In the genomic region with DNA sequence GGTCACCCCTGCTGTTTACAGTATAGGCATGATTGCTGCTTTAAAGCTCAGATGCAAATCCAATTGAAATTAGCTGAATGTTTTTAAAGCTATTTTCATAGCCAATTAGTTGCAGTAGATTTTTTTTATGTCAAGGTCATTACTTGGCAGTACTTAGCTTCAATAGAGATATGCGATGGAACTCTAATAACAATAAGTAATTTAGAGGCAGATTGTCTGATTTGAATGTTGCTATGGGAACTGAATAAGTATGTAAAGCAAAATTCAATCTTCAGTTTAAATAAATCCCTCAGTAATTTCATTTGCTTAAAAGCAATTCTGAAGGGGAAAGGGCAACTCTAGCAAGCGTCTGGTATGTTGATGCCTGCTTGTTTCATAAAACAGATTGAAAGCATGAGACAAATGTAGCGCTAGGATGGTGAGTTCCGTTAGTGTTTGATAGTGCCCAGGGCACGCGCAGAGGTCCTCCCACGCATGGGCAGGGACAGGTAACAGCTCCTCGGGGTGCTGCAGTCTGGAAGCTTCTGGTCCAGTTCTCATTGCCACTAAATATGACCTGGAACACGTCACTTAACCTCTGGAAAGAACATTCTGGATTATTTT, we compare ENCODE assay signal across 21 mouse cellular contexts. TPM values are rescaled to one million over a fixed set of nuclear protein-coding genes. Genes with fewer than 3 reads are reported as not detected.
DNase-seq lines count a peak whose midpoint lies in the region; ATAC-seq and TF ChIP-seq lines count a peak whose summit lies in the region.
"Had no signal": no experiment of that assay in that cellular context is flagged by ENCODE, and none has a peak within 500 bp of the region (broad histone marks: within the 10 kb centered on the region; RNA-seq: fewer than 3 reads in every experiment).

No protein-coding gene starts in this region.

- WGBS in forebrain, embryonic 15.5 days = 76% methylated on average over 9 of the region's 9 CpGs
- 88% methylated on average over 9 of the region's 9 CpGs for WGBS in forebrain, embryonic 11.5 days
- WGBS in forebrain, postnatal 0 days = 69% methylated on average over 9 of the region's 9 CpGs

- TF ChIP-seq CTCF in layer of hippocampus, adult 2 months (conservative IDR thresholded peaks at IDR 0.05) = no peak
- TF ChIP-seq CTCF in brain, embryonic 14.5 days (IDR thresholded peaks at IDR 0.05; ENCODE audit: borderline replicate concordance, extremely low read depth, insufficient read depth, insufficient read length) = no peak
- no peak for TF ChIP-seq CTCF in forebrain, postnatal 0 days (IDR thresholded peaks at IDR 0.05; ENCODE audit: low read depth)

- peaks cover 72% of the 10 kb centered on the region for H3K36me3 ChIP-seq in forebrain, embryonic 15.5 days
- peaks cover 6% of the 10 kb centered on the region; the same call in 1 of the 2 replicates for H3K36me3 ChIP-seq in forebrain, embryonic 11.5 days (ENCODE audit: control insufficient read depth, insufficient read depth, low read length)
- peaks cover 46% of the 10 kb centered on the region for H3K36me3 ChIP-seq in forebrain, postnatal 0 days (ENCODE audit: insufficient read depth)

- peak; percentile 55; the same call in 1 of the 2 replicates for ATAC-seq in forebrain, embryonic 15.5 days (replicated peaks)
- no peak for ATAC-seq in forebrain, embryonic 11.5 days (replicated peaks; ENCODE audit: low FRiP score)
- ATAC-seq in forebrain, postnatal 0 days = peak; percentile 60; the same call in 1 of the 2 replicates
- ATAC-seq: activated CD4-positive, CD25-positive, alpha-beta regulatory T cell, adult 4 months; inflammation-experienced regulatory T-cells, adult 6 months; intestine, postnatal 0 days; Patski had no signal

- no peak overlapping the region for H3K9ac ChIP-seq in forebrain, embryonic 15.5 days (replicated peaks)
- H3K9ac ChIP-seq in forebrain, embryonic 11.5 days (ENCODE audit: low read length) = no peak overlapping the region
- H3K9ac ChIP-seq in forebrain, postnatal 0 days = no peak overlapping the region
- H3K9ac ChIP-seq: heart, embryonic 13.5 days; hindbrain, embryonic 15.5 days had no signal

- peak overlapping the region; percentile 60 for H3K27ac ChIP-seq in forebrain, embryonic 15.5 days (replicated peaks)
- no peak overlapping the region for H3K27ac ChIP-seq in forebrain, embryonic 11.5 days (ENCODE audit: low read depth, low read length)
- peak overlapping the region; percentile 71 for H3K27ac ChIP-seq in layer of hippocampus, adult 2 months
- H3K27ac ChIP-seq in forebrain, postnatal 0 days (ENCODE audit: low read depth, low read length) = peak overlapping the region; percentile 42; the same call in 1 of the 2 replicates
- H3K27ac ChIP-seq: embryonic facial prominence, embryonic 10.5 days; gastrocnemius, adult 2 months; heart, embryonic 13.5 days; hindbrain, embryonic 15.5 days had no signal

- peaks cover 7% of the 10 kb centered on the region; the same call in 1 of the 2 replicates for H3K4me1 ChIP-seq in forebrain, embryonic 15.5 days
- no peaks in the 10 kb centered on the region for H3K4me1 ChIP-seq in forebrain, embryonic 11.5 days (replicated peaks; ENCODE audit: control insufficient read depth, insufficient read depth, low read length)
- H3K4me1 ChIP-seq in forebrain, postnatal 0 days (ENCODE audit: insufficient read depth) = no peaks in the 10 kb centered on the region
- H3K4me1 ChIP-seq: embryonic facial prominence, embryonic 10.5 days; heart, embryonic 13.5 days; hindbrain, embryonic 15.5 days had no signal

- no peak for TF ChIP-seq POLR2A in brain, embryonic 14.5 days (IDR thresholded peaks at IDR 0.05; ENCODE audit: borderline replicate concordance, extremely low read depth, insufficient read depth, insufficient read length, poor library complexity, severe bottlenecking)

- H3K4me3 ChIP-seq in forebrain, embryonic 15.5 days = no peak overlapping the region
- no peak overlapping the region for H3K4me3 ChIP-seq in forebrain, embryonic 11.5 days (ENCODE audit: low read depth, low read length)
- H3K4me3 ChIP-seq in layer of hippocampus, adult 2 months = no peak overlapping the region
- H3K4me3 ChIP-seq in forebrain, postnatal 0 days (ENCODE audit: low read depth, low read length) = no peak overlapping the region
- H3K4me3 ChIP-seq: embryonic facial prominence, embryonic 10.5 days; gastrocnemius, adult 2 months; heart, embryonic 13.5 days; hindbrain, embryonic 15.5 days had no signal

- no peaks in the 10 kb centered on the region for H3K27me3 ChIP-seq in forebrain, embryonic 15.5 days
- no peaks in the 10 kb centered on the region for H3K27me3 ChIP-seq in forebrain, embryonic 11.5 days (ENCODE audit: control insufficient read depth, insufficient read depth, low read length)
- no peaks in the 10 kb centered on the region for H3K27me3 ChIP-seq in forebrain, postnatal 0 days (ENCODE audit: insufficient read depth, low read length)
- H3K27me3 ChIP-seq: CH12.LX; heart, embryonic 13.5 days; hindbrain, embryonic 15.5 days; Patski had no signal

- no peaks in the 10 kb centered on the region for H3K9me3 ChIP-seq in forebrain, embryonic 15.5 days
- no peaks in the 10 kb centered on the region for H3K9me3 ChIP-seq in forebrain, embryonic 11.5 days (ENCODE audit: control insufficient read depth, low read length)
- H3K9me3 ChIP-seq in forebrain, postnatal 0 days (ENCODE audit: low read length) = no peaks in the 10 kb centered on the region
- H3K9me3 ChIP-seq: embryonic facial prominence, embryonic 10.5 days; heart, embryonic 13.5 days; hindbrain, embryonic 15.5 days had no signal

- no peak for DNase-seq in forebrain, embryonic 11.5 days (ENCODE audit: low spot score)
- DNase-seq in layer of hippocampus, adult 2 months (ENCODE audit: low spot score in 2 of 2) = no peak
- no peak for DNase-seq in layer of hippocampus, adult 11-12 months (ENCODE audit: low spot score)
- DNase-seq in brain, embryonic 14.5 days (ENCODE audit: low read depth) = peak; percentile 64
- DNase-seq in forebrain, postnatal 0 days = peak; percentile 15
- no peak for DNase-seq in cerebellum, adult 8-10 months
- DNase-seq: adrenal gland, postnatal 14 days; cerebellum, adult 18-20 months; cerebellum, postnatal 10 days; gastrocnemius, adult 2 months; gastrocnemius, postnatal 25 days; heart, postnatal 4 days had no signal

- no peak overlapping the region for H3K4me2 ChIP-seq in forebrain, embryonic 15.5 days (replicated peaks)
- H3K4me2 ChIP-seq in forebrain, embryonic 11.5 days (ENCODE audit: low read depth, low read length, severe bottlenecking) = no peak overlapping the region
- no peak overlapping the region for H3K4me2 ChIP-seq in forebrain, postnatal 0 days (ENCODE audit: low read depth)
- H3K4me2 ChIP-seq: heart, embryonic 13.5 days; hindbrain, embryonic 15.5 days had no signal

RNA-seq across cellular contexts. Expression of a gene that starts 38.3 kb away (rescaled TPM):
- 59.0 and 60.4 TPM in 2 replicates for polyA plus RNA-seq in forebrain, embryonic 15.5 days (2015; fragmentation: Nextera tagmentation; extraction: Ambion mirVana)
- polyA plus RNA-seq in forebrain, embryonic 11.5 days (2014; fragmentation: Nextera tagmentation; extraction: Ambion mirVana) = 42.2 and 42.8 TPM in 2 replicates
- 10 to 100 TPM; 53.8 to 62.9 TPM for total RNA-seq in layer of hippocampus, adult 2 months (2021)
- 49.5 and 54.6 TPM in 2 replicates for polyA plus RNA-seq in brain, embryonic 14.5 days (2012; rRNA removed)
- total RNA-seq in forebrain, postnatal 0 days (2014; rRNA removed) = 48.3 and 57.2 TPM in 2 replicates
- polyA plus RNA-seq in forebrain, postnatal 0 days (2015; fragmentation: Nextera tagmentation; extraction: Ambion mirVana) = 39.4 and 49.6 TPM in 2 replicates

RNA-seq across cellular contexts. Expression of a gene that starts 53.7 kb away (rescaled TPM):
- 0.11 and 0.13 TPM in 2 replicates for polyA plus RNA-seq in forebrain, embryonic 15.5 days (2015; fragmentation: Nextera tagmentation; extraction: Ambion mirVana)
- 0.21 TPM in 1 of 2 replicates, not detected in the other for polyA plus RNA-seq in forebrain, embryonic 11.5 days (2014; fragmentation: Nextera tagmentation; extraction: Ambion mirVana)
- total RNA-seq in layer of hippocampus, adult 2 months (2021) = under 1 TPM; 0.39 to 0.44 TPM
- 0.08 and 0.11 TPM in 2 replicates for polyA plus RNA-seq in brain, embryonic 14.5 days (2012; rRNA removed)
- 0.19 and 0.23 TPM in 2 replicates for total RNA-seq in forebrain, postnatal 0 days (2014; rRNA removed)
- 0.15 and 0.21 TPM in 2 replicates for polyA plus RNA-seq in forebrain, postnatal 0 days (2015; fragmentation: Nextera tagmentation; extraction: Ambion mirVana)
- total RNA-seq: gastrocnemius, adult 2 months; gastrocnemius, postnatal 25 days had no signal
- polyA plus RNA-seq: heart, embryonic 13.5 days; hindbrain, embryonic 15.5 days; Patski had no signal

RNA-seq across cellular contexts. Expression of a gene that starts 53.9 kb away (rescaled TPM):
- polyA plus RNA-seq in forebrain, embryonic 15.5 days (2015; fragmentation: Nextera tagmentation; extraction: Ambion mirVana) = 10.4 and 12.0 TPM in 2 replicates
- polyA plus RNA-seq in forebrain, embryonic 11.5 days (2014; fragmentation: Nextera tagmentation; extraction: Ambion mirVana) = 14.7 and 15.2 TPM in 2 replicates
- total RNA-seq in layer of hippocampus, adult 2 months (2021) = 10 to 100 TPM; 22.9 to 23.7 TPM
- polyA plus RNA-seq in brain, embryonic 14.5 days (2012; rRNA removed) = 14.7 and 16.7 TPM in 2 replicates
- 16.5 and 21.9 TPM in 2 replicates for total RNA-seq in forebrain, postnatal 0 days (2014; rRNA removed)
- polyA plus RNA-seq in forebrain, postnatal 0 days (2015; fragmentation: Nextera tagmentation; extraction: Ambion mirVana) = 6.3 and 7.7 TPM in 2 replicates

Comparison
In these comparisons a context has a peak if more than half of its experiments do, and no peak if none do; other contexts are left out.
1. DNase-seq: peak in brain, embryonic 14.5 days (single experiment) and forebrain, postnatal 0 days (single experiment); none in forebrain, embryonic 11.5 days (single experiment), layer of hippocampus, adult 2 months (0 of 2), layer of hippocampus, adult 11-12 months (single experiment) and cerebellum, adult 8-10 months (single experiment).